Mouse (Mus musculus): ENCODE measurements around the gene Sla2. TPM values are rescaled to one million over a fixed set of nuclear protein-coding genes. Genes with fewer than 3 reads are reported as not detected.
"Not testable (repeated sequence)": the region's sequence is repeated elsewhere in the genome, so short reads cannot be mapped to it uniquely, and the experiment has no call there.

Sla2 gene
- total and polyA plus RNA-seq, 3 experiments, result 0.62 to 0.98 (median 0.83) TPM

GRCm38 (mm10) chr2:156862772-156863486 lies 24.1 kb downstream of the Sla2 start, which contains the start of gene Rab5if:
TSS of gene Rab5if (plus strand) at chr2:156863128.
- Histone ChIP-seq H3K9me3 (replicated peaks) (no peaks in the 10 kb centered on the region), H3K4me1 (ENCODE audit: insufficient read depth, low read depth, low read length) (peaks cover 48% of the 10 kb centered on the region), H3K4me3 (ENCODE audit: low read depth, low read length) (peak within 1 kb of the TSS; percentile 98), H3K36me3 (replicated peaks) (peaks cover 64% of the 10 kb centered on the region), H3K27me3 (ENCODE audit: insufficient read depth, low read length) (no peaks in the 10 kb centered on the region)
- DNase-seq (ENCODE audit: low spot score) (peak; percentile 89), ATAC-seq (ENCODE audit: extremely low read depth, insufficient number of reproducible peaks, low FRiP score, poor library complexity, severe bottlenecking) (peak; percentile 79)
- no peak for TF ChIP-seq GATA1 (IDR thresholded peaks at IDR 0.05; ENCODE audit: borderline replicate concordance, low read length)
- TF ChIP-seq CTCF (IDR thresholded peaks at IDR 0.05; ENCODE audit: low read depth, low read length), result 0 out of 2 replicates have a peak, but pooled peaks have one; percentile 28

GRCm38 (mm10) chr2:156862041-156862717 lies 24.8 kb downstream of the Sla2 start:
- peak overlapping the region; percentile 98 for H3K4me3 ChIP-seq (ENCODE audit: low read depth, low read length)
- DNase-seq (ENCODE audit: low spot score) (no peak), ATAC-seq (ENCODE audit: extremely low read depth, insufficient number of reproducible peaks, low FRiP score, poor library complexity, severe bottlenecking) (no peak)
- H3K36me3 ChIP-seq (replicated peaks), result peaks cover 62% of the 10 kb centered on the region
- H3K27me3 ChIP-seq (ENCODE audit: insufficient read depth, low read length), result no peaks in the 10 kb centered on the region
- TF ChIP-seq POLR2AphosphoS5 (IDR thresholded peaks at IDR 0.05; ENCODE audit: insufficient replicate concordance, low read depth, low read length) (no peak), TAL1 (conservative IDR thresholded peaks at IDR 0.05; ENCODE audit: low read depth, low read length) (no peak), GATA2 (IDR thresholded peaks at IDR 0.05; ENCODE audit: borderline replicate concordance, low read depth, low read length) (no peak), CTCF (IDR thresholded peaks at IDR 0.05; ENCODE audit: low read depth, low read length) (no peak), GATA1 (IDR thresholded peaks at IDR 0.05; ENCODE audit: borderline replicate concordance, low read length) (no peak)
- no peaks in the 10 kb centered on the region for H3K9me3 ChIP-seq (replicated peaks)
- peaks cover 46% of the 10 kb centered on the region for H3K4me1 ChIP-seq (ENCODE audit: insufficient read depth, low read depth, low read length)

GRCm38 (mm10) chr2:156858671-156859070 lies 28.3 kb downstream of the Sla2 start:
- ATAC-seq (ENCODE audit: extremely low read depth, insufficient number of reproducible peaks, low FRiP score, poor library complexity, severe bottlenecking) (no peak), DNase-seq (ENCODE audit: low spot score) (no peak)
- Histone ChIP-seq H3K36me3 (replicated peaks) (peaks cover 58% of the 10 kb centered on the region), H3K27me3 (ENCODE audit: insufficient read depth, low read length) (no peaks in the 10 kb centered on the region), H3K4me3 (ENCODE audit: low read depth, low read length) (no peak overlapping the region), H3K4me1 (ENCODE audit: insufficient read depth, low read depth, low read length) (peaks cover 33% of the 10 kb centered on the region), H3K9me3 (replicated peaks) (no peaks in the 10 kb centered on the region)
- TF ChIP-seq TAL1 (conservative IDR thresholded peaks at IDR 0.05; ENCODE audit: low read depth, low read length) (no peak), GATA1 (IDR thresholded peaks at IDR 0.05; ENCODE audit: borderline replicate concordance, low read length) (no peak), POLR2AphosphoS5 (IDR thresholded peaks at IDR 0.05; ENCODE audit: insufficient replicate concordance, low read depth, low read length) (no peak), CTCF (IDR thresholded peaks at IDR 0.05; ENCODE audit: low read depth, low read length) (no peak), GATA2 (IDR thresholded peaks at IDR 0.05; ENCODE audit: borderline replicate concordance, low read depth, low read length) (no peak)

GRCm38 (mm10) chr2:156857835-156858234 lies 29.2 kb downstream of the Sla2 start, which contains the start of gene 4930518I15Rik:
TSS of gene 4930518I15Rik (minus strand) at chr2:156857946.
- no peaks in the 10 kb centered on the region for H3K27me3 ChIP-seq (ENCODE audit: insufficient read depth, low read length)
- no peak for TF ChIP-seq GATA1 (IDR thresholded peaks at IDR 0.05; ENCODE audit: borderline replicate concordance, low read length)
- no peak within 1 kb of the TSS for H3K4me3 ChIP-seq (ENCODE audit: low read depth, low read length)

GRCm38 (mm10) chr2:156857385-156857791 lies 29.6 kb downstream of the Sla2 start:
- TF ChIP-seq POLR2AphosphoS5 (IDR thresholded peaks at IDR 0.05; ENCODE audit: insufficient replicate concordance, low read depth, low read length) (no peak), GATA2 (IDR thresholded peaks at IDR 0.05; ENCODE audit: borderline replicate concordance, low read depth, low read length) (no peak), GATA1 (IDR thresholded peaks at IDR 0.05; ENCODE audit: borderline replicate concordance, low read length) (no peak), CTCF (IDR thresholded peaks at IDR 0.05; ENCODE audit: low read depth, low read length) (no peak), TAL1 (conservative IDR thresholded peaks at IDR 0.05; ENCODE audit: low read depth, low read length) (no peak)
- ATAC-seq (ENCODE audit: extremely low read depth, insufficient number of reproducible peaks, low FRiP score, poor library complexity, severe bottlenecking) (no peak), DNase-seq (ENCODE audit: low spot score) (no peak)
- Histone ChIP-seq H3K27me3 (ENCODE audit: insufficient read depth, low read length) (no peaks in the 10 kb centered on the region), H3K36me3 (replicated peaks) (peaks cover 65% of the 10 kb centered on the region), H3K4me3 (ENCODE audit: low read depth, low read length) (no peak overlapping the region), H3K4me1 (ENCODE audit: insufficient read depth, low read depth, low read length) (peaks cover 33% of the 10 kb centered on the region), H3K9me3 (replicated peaks) (no peaks in the 10 kb centered on the region)

More at GRCm38 (mm10) chr2:156857835-156858234, 29.2 kb downstream of the Sla2 start, which contains the start of gene 4930518I15Rik:
- ATAC-seq (ENCODE audit: extremely low read depth, insufficient number of reproducible peaks, low FRiP score, poor library complexity, severe bottlenecking) (no peak), DNase-seq (ENCODE audit: low spot score) (no peak)
- Histone ChIP-seq H3K9me3 (replicated peaks) (no peaks in the 10 kb centered on the region), H3K4me1 (ENCODE audit: insufficient read depth, low read depth, low read length) (peaks cover 33% of the 10 kb centered on the region), H3K36me3 (replicated peaks) (peaks cover 60% of the 10 kb centered on the region)

GRCm38 (mm10) chr2:156856311-156856710 lies 30.7 kb downstream of the Sla2 start:
- H3K9me3 ChIP-seq (replicated peaks), result no peaks in the 10 kb centered on the region
- DNase-seq (ENCODE audit: low spot score), result no peak
- peaks cover 33% of the 10 kb centered on the region for H3K4me1 ChIP-seq (ENCODE audit: insufficient read depth, low read depth, low read length)
- TF ChIP-seq POLR2AphosphoS5 (IDR thresholded peaks at IDR 0.05; ENCODE audit: insufficient replicate concordance, low read depth, low read length), result no peak
- TF ChIP-seq CTCF (IDR thresholded peaks at IDR 0.05; ENCODE audit: low read depth, low read length), result no peak
- TF ChIP-seq GATA2 (IDR thresholded peaks at IDR 0.05; ENCODE audit: borderline replicate concordance, low read depth, low read length), result no peak
- TF ChIP-seq TAL1 (conservative IDR thresholded peaks at IDR 0.05; ENCODE audit: low read depth, low read length), result no peak
- TF ChIP-seq GATA1 (IDR thresholded peaks at IDR 0.05; ENCODE audit: borderline replicate concordance, low read length), result no peak
- no peaks in the 10 kb centered on the region for H3K27me3 ChIP-seq (ENCODE audit: insufficient read depth, low read length)
- ATAC-seq (ENCODE audit: extremely low read depth, insufficient number of reproducible peaks, low FRiP score, poor library complexity, severe bottlenecking), result no peak
- peaks cover 75% of the 10 kb centered on the region for H3K36me3 ChIP-seq (replicated peaks)
- no peak overlapping the region for H3K4me3 ChIP-seq (ENCODE audit: low read depth, low read length)

- Histone ChIP-seq H3K36me3 (replicated peaks) (peaks cover 85% of the 10 kb centered on the region), H3K4me1 (ENCODE audit: insufficient read depth, low read depth, low read length) (peaks cover 37% of the 10 kb centered on the region)
- DNase-seq (ENCODE audit: low spot score); H3K4me3 ChIP-seq (ENCODE audit: low read depth, low read length); ATAC-seq (ENCODE audit: extremely low read depth, insufficient number of reproducible peaks, low FRiP score, poor library complexity, severe bottlenecking); H3K27me3 ChIP-seq (ENCODE audit: insufficient read depth, low read length); H3K9me3 ChIP-seq (replicated peaks): not testable (repeated sequence)
These were observed 32.8 kb downstream of the Sla2 start for GRCm38 (mm10) chr2:156853999-156854771.

- Histone ChIP-seq H3K36me3 (replicated peaks) (peaks cover 85% of the 10 kb centered on the region), H3K4me1 (ENCODE audit: insufficient read depth, low read depth, low read length) (peaks cover 39% of the 10 kb centered on the region)
- not testable (repeated sequence) for H3K9me3 ChIP-seq (replicated peaks); H3K4me3 ChIP-seq (ENCODE audit: low read depth, low read length); ATAC-seq (ENCODE audit: extremely low read depth, insufficient number of reproducible peaks, low FRiP score, poor library complexity, severe bottlenecking); DNase-seq (ENCODE audit: low spot score); H3K27me3 ChIP-seq (ENCODE audit: insufficient read depth, low read length)
These were observed 33.4 kb downstream of the Sla2 start for GRCm38 (mm10) chr2:156853584-156853983.
